Mouse (Mus musculus) neural tube, embryonic 11.5 days (tissue): ENCODE results near the gene Zfp513. TPM values are rescaled to one million over a fixed set of nuclear protein-coding genes. Genes with fewer than 3 reads are reported as not detected.

Experiments used
- ATAC-seq: fragments of 200-750 bp; cut with Nextera tagmentation; 2 replicates; pipeline ENCODE4 v1.8.0; 2017; ENCODE audit warnings: moderate number of reproducible peaks, mild to moderate bottlenecking, moderate TSS enrichment, moderate library complexity; ENCODE audit not compliant: insufficient read depth, low FRiP score, low TSS enrichment
- DNase-seq: peaks from one replicate; pipeline ENCODE4 v3.0.0-alpha.2; 2015; ENCODE audit warnings: low spot score
- H3K27ac ChIP-seq: fragments of 300-500 bp; sonication (generic); 2 replicates; pipeline ENCODE4 v1.5.1; 2014; ENCODE audit warnings: low read depth, mild to moderate bottlenecking, low read length
- H3K27me3 ChIP-seq: fragments of 300-500 bp; sonication (generic); 2 replicates; pipeline ENCODE4 v1.6.1; 2014; ENCODE audit warnings: mild to moderate bottlenecking, low read length, mixed read lengths; ENCODE audit not compliant: control insufficient read depth, insufficient read depth
- H3K36me3 ChIP-seq: fragments of 300-500 bp; sonication (generic); 2 replicates; pipeline ENCODE4 v1.6.1; 2014; ENCODE audit warnings: mild to moderate bottlenecking, low read length, moderate library complexity, mixed read lengths; ENCODE audit not compliant: control insufficient read depth, insufficient read depth
- H3K4me1 ChIP-seq: fragments of 300-500 bp; sonication (generic); 2 replicates; pipeline ENCODE4 v1.6.1; 2014; ENCODE audit warnings: low read length, mixed read lengths; ENCODE audit not compliant: control insufficient read depth, insufficient read depth
- H3K4me2 ChIP-seq: fragments of 300-500 bp; sonication (generic); 2 replicates; pipeline ENCODE4 v1.6.1; 2014; ENCODE audit warnings: low read depth, mild to moderate bottlenecking, moderate library complexity
- H3K4me3 ChIP-seq: fragments of 300-500 bp; sonication (generic); 2 replicates; pipeline ENCODE4 v1.5.1; 2014; ENCODE audit warnings: low read depth, low read length
- H3K9ac ChIP-seq: fragments of 300-500 bp; sonication (generic); 2 replicates; pipeline ENCODE4 v1.6.1; 2014; ENCODE audit warnings: mild to moderate bottlenecking, low read length
- H3K9me3 ChIP-seq: fragments of 300-500 bp; sonication (generic); 2 replicates; pipeline ENCODE4 v1.6.1; 2016; ENCODE audit warnings: low read length; ENCODE audit not compliant: control insufficient read depth
- WGBS: fragments of 180-500 bp; shearing (Covaris S2); extraction: QIAGEN DNeasy Blood & Tissue Kit; methylation state at CpG from one replicate; pipeline ENCODE4 v1.1.7; 2014; 5-methylcytosine and 5-hydroxymethylcytosine counted together
- polyA plus RNA-seq: library from polyadenylated mRNA; unstranded; fragments of >200 nt; fragmentation: Nextera tagmentation; extraction: Ambion mirVana; gene quantifications from 2 replicates; pipeline ENCODE4 v1.2.1, GENCODE M21; 2014

Zfp513 gene
- polyA plus RNA-seq, 1 experiment from 2014 or later, result 7.0 TPM

- ATAC-seq (no peak), DNase-seq (no peak)
- 92% methylated on average over 9 of the region's 9 CpGs for WGBS
- no peaks in the 10 kb centered on the region for H3K9me3 ChIP-seq
- H3K9ac ChIP-seq, result no peak overlapping the region
- no peaks in the 10 kb centered on the region for H3K27me3 ChIP-seq
- H3K4me1 ChIP-seq, result peaks cover 11% of the 10 kb centered on the region
- H3K4me2 ChIP-seq, result no peak overlapping the region
- H3K36me3 ChIP-seq, result peaks cover 20% of the 10 kb centered on the region
- H3K27ac ChIP-seq, result no peak overlapping the region
- H3K4me3 ChIP-seq, result no peak overlapping the region
These were observed 11.9 kb downstream of the Zfp513 start for GRCm38 (mm10) chr5:31190201-31190600.

- Histone ChIP-seq H3K4me2 (no peak overlapping the region), H3K27ac (no peak overlapping the region), H3K36me3 (peaks cover 20% of the 10 kb centered on the region), H3K27me3 (no peaks in the 10 kb centered on the region), H3K9me3 (no peaks in the 10 kb centered on the region), H3K4me3 (no peak overlapping the region), H3K4me1 (peaks cover 6% of the 10 kb centered on the region), H3K9ac (no peak overlapping the region)
- 84% methylated on average over 4 of the region's 4 CpGs for WGBS
- ATAC-seq (no peak), DNase-seq (no peak)
These were observed 13.8 kb downstream of the Zfp513 start for GRCm38 (mm10) chr5:31188223-31188840.

GRCm38 (mm10) chr5:31183678-31184077, 18.4 kb downstream of the Zfp513 start:
- Histone ChIP-seq H3K4me1 (peaks cover 3% of the 10 kb centered on the region; the same call in 1 of the 2 replicates), H3K4me2 (no peak overlapping the region), H3K9ac (no peak overlapping the region), H3K9me3 (no peaks in the 10 kb centered on the region), H3K4me3 (no peak overlapping the region), H3K27ac (no peak overlapping the region), H3K36me3 (peaks cover 10% of the 10 kb centered on the region), H3K27me3 (no peaks in the 10 kb centered on the region)
- 65% methylated on average over 4 of the region's 4 CpGs for WGBS
- no peak for ATAC-seq
- no peak for DNase-seq

- no peak overlapping the region for H3K4me2 ChIP-seq
- H3K9me3 ChIP-seq, result no peaks in the 10 kb centered on the region
- DNase-seq (no peak), ATAC-seq (no peak)
- no peaks in the 10 kb centered on the region for H3K36me3 ChIP-seq
- no peaks in the 10 kb centered on the region for H3K27me3 ChIP-seq
- no peak overlapping the region for H3K9ac ChIP-seq
- WGBS, result 93% methylated on average over 9 of the region's 9 CpGs
- H3K27ac ChIP-seq, result no peak overlapping the region
- H3K4me1 ChIP-seq, result peaks cover 4% of the 10 kb centered on the region; the same call in 1 of the 2 replicates
- H3K4me3 ChIP-seq, result no peak overlapping the region
These were observed 20.8 kb downstream of the Zfp513 start for GRCm38 (mm10) chr5:31181183-31181770.

- no peaks in the 10 kb centered on the region for H3K9me3 ChIP-seq
- ATAC-seq, result peak; percentile 92
- DNase-seq, result peak; percentile 95
- peak within 1 kb of the TSS; percentile 94 for H3K27ac ChIP-seq
- under 1% methylated on average over 59 of the region's 59 CpGs for WGBS
- H3K36me3 ChIP-seq, result no peaks in the 10 kb centered on the region
- H3K4me1 ChIP-seq, result peaks cover 4% of the 10 kb centered on the region; the same call in 1 of the 2 replicates
- peak within 1 kb of the TSS; percentile 67 for H3K4me3 ChIP-seq
- H3K4me2 ChIP-seq, result peak within 1 kb of the TSS; percentile 77
- no peaks in the 10 kb centered on the region for H3K27me3 ChIP-seq
- peak within 1 kb of the TSS; percentile 69 for H3K9ac ChIP-seq
These were observed 22.1 kb downstream of the Zfp513 start, which contains the start of the genes Gm29609 and Gtf3c2 for GRCm38 (mm10) chr5:31179766-31180630. TSS of gene Gm29609 (minus strand) at chr5:31179911. TSS of gene Gtf3c2 (minus strand) at chr5:31180144.

GRCm38 (mm10) chr5:31179301-31179765, 22.8 kb downstream of the Zfp513 start:
- H3K4me3 ChIP-seq, result peak overlapping the region; percentile 67
- DNase-seq (peak; percentile 55), ATAC-seq (peak; percentile 67; the same call in 1 of the 2 replicates)
- peak overlapping the region; percentile 94 for H3K27ac ChIP-seq
- H3K27me3 ChIP-seq, result no peaks in the 10 kb centered on the region
- WGBS, result under 1% methylated on average over 25 of the region's 25 CpGs
- peak overlapping the region; percentile 71 for H3K4me2 ChIP-seq
- H3K9ac ChIP-seq, result peak overlapping the region; percentile 69
- no peaks in the 10 kb centered on the region for H3K36me3 ChIP-seq
- H3K9me3 ChIP-seq, result no peaks in the 10 kb centered on the region
- H3K4me1 ChIP-seq, result peaks cover 4% of the 10 kb centered on the region; the same call in 1 of the 2 replicates

GRCm38 (mm10) chr5:31168630-31169029, 33.5 kb downstream of the Zfp513 start:
- 93% methylated on average over 4 of the region's 4 CpGs for WGBS
- no peak for ATAC-seq

GRCm38 (mm10) chr5:31164878-31165277, 37.2 kb downstream of the Zfp513 start:
- 90% methylated on average over 1 of the region's 1 CpGs for WGBS

More at GRCm38 (mm10) chr5:31168630-31169029, 33.5 kb downstream of the Zfp513 start:
- Histone ChIP-seq H3K27ac (no peak overlapping the region), H3K4me3 (no peak overlapping the region), H3K9me3 (no peaks in the 10 kb centered on the region), H3K9ac (no peak overlapping the region), H3K4me1 (no peaks in the 10 kb centered on the region), H3K27me3 (no peaks in the 10 kb centered on the region), H3K36me3 (peaks cover 38% of the 10 kb centered on the region), H3K4me2 (no peak overlapping the region)
- no peak for DNase-seq

More at GRCm38 (mm10) chr5:31164878-31165277, 37.2 kb downstream of the Zfp513 start:
- H3K27me3 ChIP-seq, result no peaks in the 10 kb centered on the region
- H3K27ac ChIP-seq, result no peak overlapping the region
- no peaks in the 10 kb centered on the region for H3K9me3 ChIP-seq
- no peak for ATAC-seq
- no peak overlapping the region for H3K9ac ChIP-seq
- no peak overlapping the region for H3K4me3 ChIP-seq
- H3K4me1 ChIP-seq, result no peaks in the 10 kb centered on the region
- H3K4me2 ChIP-seq, result no peak overlapping the region
- H3K36me3 ChIP-seq, result peaks cover 35% of the 10 kb centered on the region
- DNase-seq, result no peak
